Mouse (Mus musculus) lung, postnatal 4 days (tissue): ENCODE measurements around the gene Vmn2r104.

Experiments used
- DNase-seq, 2 experiments: peaks; one replicate each; pipeline ENCODE4 v3.0.0; 2021

The Vmn2r104 gene

DNA sequence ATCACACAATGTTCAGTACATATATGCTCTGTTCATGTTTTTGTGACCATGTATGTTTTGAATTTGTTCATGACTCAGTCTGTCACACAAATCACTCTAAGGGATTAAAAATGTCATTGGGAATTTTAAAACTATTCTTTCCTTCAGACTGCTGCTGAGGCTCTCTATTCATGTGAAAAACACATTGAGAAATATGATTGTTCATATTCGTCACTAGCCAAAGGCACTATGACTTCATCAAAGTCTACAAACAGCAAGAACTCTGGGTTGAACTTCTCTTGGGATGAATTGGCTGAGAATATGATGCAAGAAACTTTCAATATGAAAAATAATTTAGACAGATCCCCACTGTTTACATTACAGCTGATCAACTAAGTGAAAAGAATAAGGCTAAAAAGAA, at the start of gene Vmn2r104:
Gene Vmn2r104 (minus strand): TSS at position 101 of the 400 bp plus-strand sequence.
- DNase-seq = no peak

DNA sequence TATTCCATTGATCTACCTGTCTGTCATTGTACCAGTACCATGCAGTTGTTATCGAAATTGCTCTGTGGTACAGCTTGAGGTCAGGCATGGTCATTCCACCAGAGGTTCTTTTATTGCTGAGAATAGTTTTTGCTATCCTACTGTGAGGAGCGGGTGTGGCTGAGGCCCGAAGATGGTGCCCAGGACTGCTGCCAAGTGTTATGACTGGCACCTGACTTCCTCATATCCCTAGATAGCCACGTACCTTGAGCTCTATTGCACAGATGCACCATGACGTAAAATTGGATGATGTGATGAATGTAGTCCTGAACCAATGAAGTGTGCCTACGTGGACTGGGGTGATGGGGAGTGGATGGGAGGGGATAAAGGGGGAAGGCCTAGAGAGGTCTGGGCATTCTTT, 26.0 kb upstream of the Vmn2r104 start:
- DNase-seq = no peak

DNA sequence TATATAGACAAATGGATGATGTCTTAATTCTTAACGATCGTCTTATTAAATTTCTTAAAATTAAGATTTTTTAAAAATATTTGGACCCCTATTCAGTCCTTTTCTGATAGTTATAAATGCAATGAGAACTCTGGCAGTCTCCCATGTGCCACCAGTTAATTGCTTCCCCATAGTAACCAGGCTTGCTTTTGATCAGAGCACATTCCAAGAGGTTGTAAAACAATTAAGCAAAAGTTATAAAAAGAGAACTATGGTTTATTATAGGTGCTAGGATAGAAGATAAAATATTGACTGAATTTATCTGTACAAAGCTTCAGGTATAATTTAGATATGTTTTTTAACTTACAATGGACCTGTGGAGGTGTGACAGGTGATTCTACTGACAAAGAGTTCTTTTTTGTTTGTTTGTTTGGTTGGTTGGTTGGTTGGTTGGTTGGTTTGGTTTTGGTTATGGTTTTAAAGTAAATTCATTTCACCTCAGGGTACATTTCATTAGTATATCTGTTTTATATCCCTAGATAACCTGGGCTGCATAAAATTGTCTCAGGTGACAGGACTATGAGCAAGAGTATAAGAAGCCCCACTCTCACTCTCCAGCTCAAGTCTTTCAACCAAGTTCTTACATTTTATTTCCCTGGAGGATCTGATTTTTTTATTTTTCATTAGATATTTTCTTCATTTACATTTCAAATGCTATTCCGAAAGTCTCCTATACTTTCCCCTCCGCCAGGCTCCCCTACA, 23.7 kb upstream of the Vmn2r104 start:
- DNase-seq = no peak
